Mouse (Mus musculus) embryo, embryonic 11 days (tissue): ENCODE measurements around the gene Hdac1.
"Not testable (repeated sequence)": the region's sequence is repeated elsewhere in the genome, so short reads cannot be mapped to it uniquely, and the experiment has no call there.

Experiments
- DNase-seq: peaks from one replicate; pipeline ENCODE4 v3.0.0-alpha.2; 2015

Gene Hdac1

DNA sequence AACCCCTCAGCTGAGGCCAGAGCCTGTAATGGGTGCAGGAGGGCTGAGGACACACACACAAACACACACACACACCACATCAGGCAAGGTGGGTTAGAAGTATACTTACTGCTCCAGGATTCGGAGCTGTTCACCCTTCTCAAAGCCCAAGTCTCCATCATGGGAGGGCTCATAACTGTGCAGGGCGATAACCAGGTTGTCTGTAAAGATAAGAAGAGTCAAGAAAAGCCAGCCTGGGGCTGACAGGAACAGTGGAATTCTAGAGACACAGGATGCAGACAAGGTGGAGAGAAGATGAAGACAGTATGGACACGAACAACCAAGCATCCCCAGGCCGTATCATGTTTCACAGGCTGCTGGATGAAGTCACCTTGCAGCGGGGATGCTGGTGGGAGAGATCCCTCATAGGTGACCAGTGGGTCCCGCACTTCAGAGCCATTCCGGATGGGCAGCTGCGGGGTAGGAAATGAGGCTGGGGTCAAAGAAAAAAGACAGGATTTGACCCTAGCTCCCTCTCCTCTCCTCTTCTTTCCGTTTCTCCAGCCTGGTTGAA is 14.8 kb upstream of the Hdac1 start:
- no peak for DNase-seq

GRCm38 (mm10) chr4:129556532-129557223 is 14.2 kb upstream of the Hdac1 start:
- DNase-seq: peak; percentile 95

DNA sequence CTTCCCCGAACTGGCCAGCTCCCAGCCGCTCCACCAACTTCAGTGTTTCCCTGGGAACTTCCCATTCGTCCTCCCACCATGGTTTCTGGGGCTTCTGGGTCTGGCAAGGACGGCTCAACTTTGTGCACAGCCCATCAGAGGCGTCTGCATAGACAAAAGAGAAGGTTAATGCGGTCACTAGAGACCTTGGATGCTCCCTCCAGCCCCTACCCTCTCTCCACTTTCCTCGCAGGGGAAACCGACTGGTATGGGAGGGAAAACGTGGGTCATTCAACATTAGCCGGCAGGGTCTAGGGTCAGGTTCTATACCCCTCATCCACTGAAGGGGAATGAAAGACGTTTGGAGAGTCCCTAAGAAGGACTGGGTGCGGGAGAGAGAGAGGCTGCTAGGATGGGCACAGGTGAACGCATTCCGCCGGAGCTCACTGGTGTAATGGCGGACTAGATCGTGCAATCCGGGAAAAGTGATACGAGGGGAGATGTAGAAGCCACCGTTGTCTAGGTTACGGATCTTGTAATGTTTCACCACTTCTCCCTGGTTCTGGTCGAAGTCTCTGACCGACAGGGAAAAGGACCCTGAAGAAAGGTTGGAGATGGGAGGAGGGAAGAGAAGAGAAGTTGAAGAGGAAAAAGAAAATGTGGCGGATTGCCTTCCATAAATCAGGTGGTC is 13.5 kb upstream of the Hdac1 start:
- DNase-seq: no peak

DNA sequence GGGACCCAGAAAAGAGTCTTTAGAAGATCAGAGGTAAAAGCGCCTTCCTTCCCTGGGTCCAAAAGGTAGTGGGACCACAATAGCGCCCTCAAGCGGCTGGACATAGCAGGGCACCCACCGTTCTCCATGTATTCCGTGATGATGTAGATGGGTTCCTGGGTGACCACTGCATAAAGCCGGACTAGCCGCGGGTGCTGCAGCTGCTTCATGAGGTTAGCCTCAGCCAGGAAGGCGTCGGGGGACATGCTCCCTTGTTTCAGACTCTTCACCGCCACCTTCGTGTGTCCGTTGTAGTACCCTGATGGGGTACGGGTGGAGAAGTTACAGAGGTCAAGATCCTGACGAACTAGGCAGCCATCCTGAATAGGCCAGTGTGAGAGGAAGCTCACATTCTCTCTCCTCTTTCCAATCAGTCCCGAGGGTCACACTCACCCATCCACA is 12.9 kb upstream of the Hdac1 start:
- DNase-seq: peak; percentile 66

DNA sequence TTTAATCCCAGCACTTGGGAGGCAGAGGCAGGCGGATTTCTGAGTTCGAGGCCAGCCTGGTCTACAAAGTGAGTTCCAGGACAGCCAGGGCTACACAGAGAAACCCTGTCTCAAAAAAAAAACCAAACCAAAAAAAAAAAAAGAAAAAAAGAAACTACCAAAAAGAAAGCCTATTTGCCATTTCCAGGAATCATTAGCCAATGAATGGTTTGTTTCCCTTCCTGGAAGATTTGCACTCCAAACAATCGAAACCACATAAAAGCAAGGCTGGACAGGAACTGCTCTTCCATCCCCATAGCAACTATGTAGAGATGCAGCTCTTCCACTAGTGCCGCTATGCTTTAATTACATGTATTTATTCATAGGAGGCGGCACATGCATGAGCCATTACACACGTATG is 12.0 kb upstream of the Hdac1 start:
- not testable (repeated sequence) for DNase-seq

GRCm38 (mm10) chr4:129550295-129550694 is 7.8 kb upstream of the Hdac1 start:
- peak; percentile 20 for DNase-seq

- peak; percentile 24 for DNase-seq
These were observed 6.8 kb upstream of the Hdac1 start for GRCm38 (mm10) chr4:129549306-129549705.

GRCm38 (mm10) chr4:129547631-129548030 is 5.1 kb upstream of the Hdac1 start:
- DNase-seq: not testable (repeated sequence)

DNA sequence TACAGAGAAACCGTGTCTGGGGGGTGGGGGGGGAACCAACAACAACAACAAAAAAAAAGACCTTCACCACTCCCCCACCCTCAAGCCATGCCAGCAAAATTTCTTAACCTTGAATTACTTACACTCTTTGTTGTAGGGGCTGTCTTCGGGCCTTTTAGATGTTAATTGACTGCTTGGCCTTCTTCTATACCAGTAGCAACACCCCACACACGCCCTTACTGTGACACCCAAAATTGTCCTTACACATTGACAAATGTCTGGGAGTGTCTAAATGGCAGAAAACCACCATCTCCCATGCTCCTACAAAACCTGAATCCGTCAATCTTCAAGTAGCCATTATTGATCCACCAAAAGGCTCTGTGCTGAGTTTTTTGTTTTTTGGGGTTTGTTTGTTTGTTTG is 1.6 kb upstream of the Hdac1 start:
- DNase-seq: no peak

- DNase-seq: peak; percentile 40
These were observed 483 bp downstream of the Hdac1 start for GRCm38 (mm10) chr4:129541868-129542591.

GRCm38 (mm10) chr4:129540012-129540411 is 2.5 kb downstream of the Hdac1 start:
- no peak for DNase-seq

GRCm38 (mm10) chr4:129528901-129529300 is 13.6 kb downstream of the Hdac1 start:
- not testable (repeated sequence) for DNase-seq

DNA sequence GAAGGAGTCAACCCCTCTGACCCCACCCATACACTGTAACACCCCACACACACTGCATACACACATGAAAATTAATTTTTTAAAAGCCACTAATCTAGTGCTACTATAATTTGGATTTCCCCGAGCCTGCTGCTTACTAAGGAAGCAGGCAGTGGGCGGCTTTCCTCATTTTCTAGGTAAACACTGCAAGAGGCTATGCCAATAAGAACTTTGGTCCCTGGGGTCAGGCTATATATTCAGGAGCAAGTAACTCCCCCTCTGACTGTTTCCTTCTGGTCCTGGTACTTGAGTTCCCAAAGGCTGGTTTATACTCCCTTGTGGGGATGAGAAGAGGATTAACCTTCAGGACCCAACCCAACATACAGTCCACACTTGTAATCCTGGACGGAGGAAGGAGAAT is 16.6 kb downstream of the Hdac1 start:
- DNase-seq: no peak

DNA sequence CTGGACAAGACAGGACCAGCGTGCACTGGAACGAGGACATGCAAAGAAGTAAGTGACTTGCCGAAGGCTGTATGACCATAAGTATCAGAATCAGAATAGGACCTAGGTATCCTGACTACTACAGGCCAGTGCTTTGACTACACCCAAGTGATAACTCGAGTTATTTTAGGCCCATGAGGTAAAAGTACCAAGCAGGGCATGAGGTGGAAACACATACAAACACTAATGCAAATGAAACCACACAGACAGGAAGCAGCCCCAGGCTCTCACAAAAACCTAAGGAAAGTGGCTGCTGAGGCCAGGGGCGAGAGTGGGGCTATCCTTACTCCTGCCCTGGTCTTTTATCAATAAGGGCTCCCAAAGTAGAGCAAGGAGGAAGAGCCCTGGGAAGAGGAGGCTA is 17.2 kb downstream of the Hdac1 start:
- no peak for DNase-seq

DNA sequence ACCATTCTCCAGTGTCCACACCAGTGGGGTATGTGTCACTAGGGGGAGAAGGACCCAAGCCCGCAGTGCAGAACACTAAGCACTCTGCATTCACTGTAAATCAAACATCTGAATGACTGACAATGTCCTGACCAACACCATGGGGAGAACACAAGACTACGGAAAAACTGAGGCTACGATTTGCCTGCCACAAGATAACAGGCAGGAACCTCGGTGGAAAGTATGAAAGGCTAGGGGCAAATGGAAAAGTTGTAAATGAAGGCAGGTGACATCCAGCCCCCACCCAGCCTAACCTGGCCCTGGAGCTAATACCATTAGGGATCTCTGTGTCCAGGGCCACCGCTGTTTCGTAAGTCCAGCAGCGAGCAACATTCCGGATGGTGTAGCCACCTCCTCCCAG is 24.0 kb downstream of the Hdac1 start:
- DNase-seq: no peak

GRCm38 (mm10) chr4:129516925-129517324 is 25.6 kb downstream of the Hdac1 start:
- DNase-seq: peak; percentile 36

GRCm38 (mm10) chr4:129514300-129514898 is 28.1 kb downstream of the Hdac1 start:
- DNase-seq: peak; percentile 85

DNA sequence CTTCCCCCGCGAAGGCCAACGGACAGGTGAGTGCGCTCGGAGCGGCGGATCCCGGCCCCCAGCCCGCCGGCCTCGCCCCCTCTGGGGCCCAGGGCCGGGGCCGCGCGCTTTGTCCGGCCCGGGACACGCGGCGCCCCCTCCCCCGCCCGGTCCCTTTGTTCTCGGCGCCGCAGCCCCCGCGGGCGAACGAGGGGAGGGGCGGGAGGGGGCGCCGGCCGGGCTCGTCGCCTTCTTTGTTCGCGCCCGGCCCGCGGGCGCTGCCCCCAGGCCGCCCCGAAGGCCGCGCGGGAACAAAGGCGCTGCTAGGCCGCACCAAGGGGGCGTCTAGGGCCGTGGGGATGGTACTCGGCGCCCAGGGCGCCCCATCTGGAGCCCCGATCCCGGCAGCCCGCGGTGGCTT is 28.6 kb downstream of the Hdac1 start:
- peak; percentile 74 for DNase-seq

GRCm38 (mm10) chr4:129513086-129513767 is 29.3 kb downstream of the Hdac1 start, which contains the start of gene Marcksl1:
Marcksl1 (plus strand) TSS chr4:129513581.
- DNase-seq: peak; percentile 94

DNA sequence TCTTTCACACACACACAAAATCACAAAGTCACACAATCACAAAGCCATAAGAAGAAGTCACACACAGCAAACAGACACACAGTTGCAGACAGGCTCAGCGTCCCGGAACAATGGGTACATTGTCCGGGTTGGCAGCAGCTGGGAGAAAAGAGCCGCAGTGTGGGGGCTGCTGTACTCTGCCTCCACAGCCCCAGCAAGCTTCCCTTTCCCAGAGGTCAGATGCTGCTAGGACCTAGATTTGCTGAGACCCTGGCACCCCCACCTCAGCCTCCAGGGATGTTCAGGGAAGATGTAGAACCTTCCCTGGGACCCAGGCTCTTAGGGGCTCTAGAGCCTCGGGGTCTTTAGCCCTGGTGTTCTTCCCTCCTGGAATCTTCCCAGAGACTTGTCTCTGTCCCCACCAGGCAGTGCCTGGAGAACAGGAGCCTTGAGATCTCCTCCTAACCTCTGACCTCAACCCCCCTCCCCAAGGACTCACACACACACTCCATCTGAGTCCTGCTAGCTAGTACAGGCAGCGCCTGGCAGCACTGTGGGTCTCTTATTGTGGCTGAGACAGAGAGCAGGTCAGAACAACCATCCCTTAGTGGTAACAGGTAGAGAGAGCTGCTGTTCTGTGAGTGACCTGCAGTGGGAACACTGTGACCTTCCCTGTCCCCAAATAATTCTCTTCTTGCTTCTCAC is 31.0 kb downstream of the Hdac1 start:
- peak; percentile 63 for DNase-seq

DNA sequence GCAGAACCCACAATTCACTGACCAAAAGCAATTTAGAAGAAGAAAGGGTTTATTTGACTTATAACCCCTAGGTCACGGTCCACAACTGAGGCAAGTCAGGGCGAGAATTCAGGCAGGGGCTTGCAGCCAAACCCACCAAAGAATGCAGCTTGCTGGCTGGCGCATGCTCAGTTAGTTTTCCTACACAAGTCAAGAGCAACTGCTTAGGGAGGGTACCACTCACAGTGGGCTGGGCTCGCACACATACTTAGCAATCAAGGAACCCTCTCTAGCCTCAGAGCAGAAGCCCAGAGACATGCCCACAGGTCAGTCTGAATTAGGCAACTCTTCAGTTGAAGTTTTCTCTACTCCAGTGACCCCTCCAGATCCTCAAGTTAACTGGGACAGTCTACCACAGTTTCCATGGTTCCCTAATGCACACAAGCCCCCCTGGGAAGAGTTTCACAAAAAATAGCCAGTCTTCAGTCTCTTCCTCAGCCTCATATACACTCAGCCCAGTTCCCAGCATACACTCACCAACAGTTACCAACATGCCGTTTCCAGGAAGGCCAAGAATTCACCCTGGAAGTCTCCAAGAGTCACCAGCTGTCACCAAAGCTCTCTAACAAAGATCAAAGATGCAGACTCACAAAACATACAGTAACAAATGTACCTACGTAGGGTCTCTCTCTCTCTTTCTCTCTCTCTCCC is 31.6 kb downstream of the Hdac1 start:
- peak; percentile 34 for DNase-seq
